Mouse (Mus musculus) forebrain, embryonic 15.5 days (tissue): Measurements from ENCODE around the gene Egln3. TPM values are rescaled to one million over a fixed set of nuclear protein-coding genes. Genes with fewer than 3 reads are reported as not detected.

Source experiments
- ATAC-seq: fragments of 200-750 bp; cut with Nextera tagmentation; replicated peaks from 2 replicates; pipeline ENCODE4 v1.8.0; 2017; ENCODE audit warnings: mild to moderate bottlenecking, moderate TSS enrichment, moderate library complexity
- H3K27ac ChIP-seq: fragments of 300-500 bp; sonication (generic); replicated peaks from 2 replicates; pipeline ENCODE4 v1.5.1; 2015; ENCODE audit warnings: mild to moderate bottlenecking, inconsistent platforms
- H3K27me3 ChIP-seq: fragments of 300-500 bp; sonication (generic); 2 replicates; pipeline ENCODE4 v1.6.1; 2015; ENCODE audit warnings: inconsistent platforms
- H3K36me3 ChIP-seq: fragments of 300-500 bp; sonication (generic); 2 replicates; pipeline ENCODE4 v1.6.1; 2015; ENCODE audit warnings: mild to moderate bottlenecking, inconsistent platforms
- H3K4me1 ChIP-seq: fragments of 300-500 bp; sonication (generic); 2 replicates; pipeline ENCODE4 v1.6.1; 2015; ENCODE audit warnings: inconsistent platforms
- H3K4me2 ChIP-seq: fragments of 300-500 bp; sonication (generic); replicated peaks from 2 replicates; pipeline ENCODE4 v1.6.1; 2015; ENCODE audit warnings: mild to moderate bottlenecking, inconsistent platforms
- H3K4me3 ChIP-seq: fragments of 300-500 bp; sonication (generic); 2 replicates; pipeline ENCODE4 v1.5.1; 2015; ENCODE audit warnings: mild to moderate bottlenecking, inconsistent platforms
- H3K9ac ChIP-seq: fragments of 300-500 bp; sonication (generic); replicated peaks from 2 replicates; pipeline ENCODE4 v1.6.1; 2015; ENCODE audit warnings: mild to moderate bottlenecking, inconsistent platforms
- H3K9me3 ChIP-seq: fragments of 300-500 bp; sonication (generic); 2 replicates; pipeline ENCODE4 v1.6.1; 2016; ENCODE audit warnings: inconsistent platforms
- WGBS: fragments of 180-500 bp; shearing (Covaris S2); methylation state at CpG from one replicate; pipeline ENCODE4 v1.1.7; 2015; ENCODE audit warnings: mixed read lengths; 5-methylcytosine and 5-hydroxymethylcytosine counted together
- polyA plus RNA-seq: library from polyadenylated mRNA; unstranded; fragments of >200 nt; fragmentation: Nextera tagmentation; extraction: Ambion mirVana; gene quantifications from 2 replicates; pipeline ENCODE4 v1.2.1, GENCODE M21; 2015

Egln3 gene
- 7.1 and 7.7 TPM in 2 replicates for polyA plus RNA-seq

- no peak within 1 kb of the TSS for H3K27ac ChIP-seq
- H3K27me3 ChIP-seq = no peaks in the 10 kb centered on the region
- peak; percentile 89 for ATAC-seq
- peak within 1 kb of the TSS; percentile 81 for H3K4me2 ChIP-seq
- 1% methylated on average over 24 of the region's 25 CpGs for WGBS
- peaks cover 30% of the 10 kb centered on the region for H3K4me1 ChIP-seq
- no peaks in the 10 kb centered on the region for H3K9me3 ChIP-seq
- H3K4me3 ChIP-seq = peak within 1 kb of the TSS; percentile 44
- H3K9ac ChIP-seq = peak within 1 kb of the TSS; percentile 49
- no peaks in the 10 kb centered on the region for H3K36me3 ChIP-seq
These were observed at the start of gene Egln3 for GRCm38 (mm10) chr12:54203656-54204045. Gene Egln3 (minus strand): TSS chr12:54203860.

- Histone ChIP-seq H3K36me3 (no peaks in the 10 kb centered on the region), H3K4me3 (no peak overlapping the region), H3K4me1 (0 out of 2 replicates have a peak, but pooled peaks cover 4% of the 10 kb centered on the region), H3K9me3 (no peaks in the 10 kb centered on the region), H3K4me2 (no peak overlapping the region), H3K9ac (no peak overlapping the region), H3K27me3 (no peaks in the 10 kb centered on the region), H3K27ac (no peak overlapping the region)
- WGBS = 93% methylated on average over 4 of the region's 4 CpGs
- ATAC-seq = no peak
These were observed 49.8 kb upstream of the Egln3 start for GRCm38 (mm10) chr12:54253449-54253848.

- no peak overlapping the region for H3K9ac ChIP-seq
- no peaks in the 10 kb centered on the region for H3K9me3 ChIP-seq
- WGBS = 75% methylated on average over 9 of the region's 9 CpGs
- no peaks in the 10 kb centered on the region for H3K27me3 ChIP-seq
- H3K4me1 ChIP-seq = no peaks in the 10 kb centered on the region
- H3K27ac ChIP-seq = no peak overlapping the region
- no peak for ATAC-seq
- H3K4me3 ChIP-seq = no peak overlapping the region
- H3K36me3 ChIP-seq = no peaks in the 10 kb centered on the region
- no peak overlapping the region for H3K4me2 ChIP-seq
These were observed 48.3 kb upstream of the Egln3 start for GRCm38 (mm10) chr12:54251942-54252400.

- no peaks in the 10 kb centered on the region for H3K36me3 ChIP-seq
- ATAC-seq = no peak
- H3K9ac ChIP-seq = no peak overlapping the region
- H3K27ac ChIP-seq = no peak overlapping the region
- H3K27me3 ChIP-seq = no peaks in the 10 kb centered on the region
- no peaks in the 10 kb centered on the region for H3K9me3 ChIP-seq
- WGBS = 90% methylated on average over 7 of the region's 7 CpGs
- no peak overlapping the region for H3K4me2 ChIP-seq
- no peak overlapping the region for H3K4me3 ChIP-seq
- H3K4me1 ChIP-seq = no peaks in the 10 kb centered on the region
These were observed 44.2 kb upstream of the Egln3 start for GRCm38 (mm10) chr12:54247835-54248234.

- Histone ChIP-seq H3K36me3 (no peaks in the 10 kb centered on the region), H3K4me2 (no peak overlapping the region), H3K4me3 (no peak overlapping the region), H3K27me3 (no peaks in the 10 kb centered on the region), H3K9ac (no peak overlapping the region), H3K9me3 (no peaks in the 10 kb centered on the region), H3K27ac (no peak overlapping the region), H3K4me1 (no peaks in the 10 kb centered on the region)
- WGBS = 89% methylated on average over 5 of the region's 5 CpGs
- ATAC-seq = no peak
These were observed 39.5 kb upstream of the Egln3 start for GRCm38 (mm10) chr12:54243158-54243557.

- ATAC-seq = no peak
- H3K4me3 ChIP-seq = no peak overlapping the region
- WGBS = 85% methylated on average over 6 of the region's 6 CpGs
- no peak overlapping the region for H3K27ac ChIP-seq
- no peaks in the 10 kb centered on the region for H3K4me1 ChIP-seq
- no peaks in the 10 kb centered on the region for H3K27me3 ChIP-seq
- H3K9me3 ChIP-seq = no peaks in the 10 kb centered on the region
- H3K36me3 ChIP-seq = no peaks in the 10 kb centered on the region
- no peak overlapping the region for H3K4me2 ChIP-seq
- H3K9ac ChIP-seq = no peak overlapping the region
These were observed 38.3 kb upstream of the Egln3 start for GRCm38 (mm10) chr12:54241976-54242375.

GRCm38 (mm10) chr12:54233794-54234193 is 30.1 kb upstream of the Egln3 start:
- ATAC-seq = no peak
- no peaks in the 10 kb centered on the region for H3K36me3 ChIP-seq
- H3K9ac ChIP-seq = no peak overlapping the region
- no peaks in the 10 kb centered on the region for H3K4me1 ChIP-seq
- H3K4me3 ChIP-seq = no peak overlapping the region
- no peaks in the 10 kb centered on the region for H3K9me3 ChIP-seq
- no peak overlapping the region for H3K27ac ChIP-seq
- 90% methylated on average over 6 of the region's 6 CpGs for WGBS
- H3K27me3 ChIP-seq = no peaks in the 10 kb centered on the region
- H3K4me2 ChIP-seq = no peak overlapping the region

GRCm38 (mm10) chr12:54232996-54233603 is 29.4 kb upstream of the Egln3 start:
- Histone ChIP-seq H3K9ac (no peak overlapping the region), H3K27me3 (no peaks in the 10 kb centered on the region), H3K36me3 (no peaks in the 10 kb centered on the region), H3K4me2 (no peak overlapping the region), H3K27ac (no peak overlapping the region), H3K4me1 (no peaks in the 10 kb centered on the region), H3K4me3 (no peak overlapping the region), H3K9me3 (no peaks in the 10 kb centered on the region)
- no peak for ATAC-seq
- WGBS = 39% methylated on average over 7 of the region's 7 CpGs

- Histone ChIP-seq H3K9me3 (no peaks in the 10 kb centered on the region), H3K27ac (no peak overlapping the region), H3K27me3 (no peaks in the 10 kb centered on the region), H3K9ac (no peak overlapping the region), H3K4me1 (no peaks in the 10 kb centered on the region), H3K4me2 (no peak overlapping the region), H3K4me3 (no peak overlapping the region), H3K36me3 (no peaks in the 10 kb centered on the region)
- WGBS = 23% methylated on average over 5 of the region's 5 CpGs
- no peak for ATAC-seq
These were observed 28.8 kb upstream of the Egln3 start for GRCm38 (mm10) chr12:54232456-54232855.

GRCm38 (mm10) chr12:54227551-54227950 is 23.9 kb upstream of the Egln3 start:
- no peak overlapping the region for H3K4me2 ChIP-seq
- no peak overlapping the region for H3K9ac ChIP-seq
- ATAC-seq = no peak
- H3K27me3 ChIP-seq = no peaks in the 10 kb centered on the region
- no peaks in the 10 kb centered on the region for H3K36me3 ChIP-seq
- 72% methylated on average over 8 of the region's 8 CpGs for WGBS
- H3K4me3 ChIP-seq = no peak overlapping the region
- no peaks in the 10 kb centered on the region for H3K9me3 ChIP-seq
- H3K27ac ChIP-seq = no peak overlapping the region
- no peaks in the 10 kb centered on the region for H3K4me1 ChIP-seq

- WGBS = 31% methylated on average over 2 of the region's 2 CpGs
- no peaks in the 10 kb centered on the region for H3K9me3 ChIP-seq
- no peaks in the 10 kb centered on the region for H3K36me3 ChIP-seq
- H3K9ac ChIP-seq = no peak overlapping the region
- no peak overlapping the region for H3K4me2 ChIP-seq
- no peak for ATAC-seq
- H3K4me3 ChIP-seq = no peak overlapping the region
- no peak overlapping the region for H3K27ac ChIP-seq
- H3K4me1 ChIP-seq = no peaks in the 10 kb centered on the region
- no peaks in the 10 kb centered on the region for H3K27me3 ChIP-seq
These were observed 22.7 kb upstream of the Egln3 start for GRCm38 (mm10) chr12:54226341-54226740.

- Histone ChIP-seq H3K36me3 (no peaks in the 10 kb centered on the region), H3K4me2 (no peak overlapping the region), H3K4me1 (no peaks in the 10 kb centered on the region), H3K27me3 (no peaks in the 10 kb centered on the region), H3K4me3 (no peak overlapping the region), H3K9ac (no peak overlapping the region), H3K9me3 (no peaks in the 10 kb centered on the region), H3K27ac (no peak overlapping the region)
- WGBS = 78% methylated on average over 4 of the region's 4 CpGs
- no peak for ATAC-seq
These were observed 21.9 kb upstream of the Egln3 start for GRCm38 (mm10) chr12:54225610-54226009.

- H3K9me3 ChIP-seq = no peaks in the 10 kb centered on the region
- 56% methylated on average over 3 of the region's 3 CpGs for WGBS
- H3K27me3 ChIP-seq = no peaks in the 10 kb centered on the region
- no peak overlapping the region for H3K4me3 ChIP-seq
- no peak overlapping the region for H3K4me2 ChIP-seq
- H3K4me1 ChIP-seq = no peaks in the 10 kb centered on the region
- H3K9ac ChIP-seq = no peak overlapping the region
- no peak overlapping the region for H3K27ac ChIP-seq
- ATAC-seq = no peak
- H3K36me3 ChIP-seq = no peaks in the 10 kb centered on the region
These were observed 21.4 kb upstream of the Egln3 start for GRCm38 (mm10) chr12:54225090-54225489.
